ENCODE assay signal across 11 mouse cellular contexts in the genomic region with DNA sequence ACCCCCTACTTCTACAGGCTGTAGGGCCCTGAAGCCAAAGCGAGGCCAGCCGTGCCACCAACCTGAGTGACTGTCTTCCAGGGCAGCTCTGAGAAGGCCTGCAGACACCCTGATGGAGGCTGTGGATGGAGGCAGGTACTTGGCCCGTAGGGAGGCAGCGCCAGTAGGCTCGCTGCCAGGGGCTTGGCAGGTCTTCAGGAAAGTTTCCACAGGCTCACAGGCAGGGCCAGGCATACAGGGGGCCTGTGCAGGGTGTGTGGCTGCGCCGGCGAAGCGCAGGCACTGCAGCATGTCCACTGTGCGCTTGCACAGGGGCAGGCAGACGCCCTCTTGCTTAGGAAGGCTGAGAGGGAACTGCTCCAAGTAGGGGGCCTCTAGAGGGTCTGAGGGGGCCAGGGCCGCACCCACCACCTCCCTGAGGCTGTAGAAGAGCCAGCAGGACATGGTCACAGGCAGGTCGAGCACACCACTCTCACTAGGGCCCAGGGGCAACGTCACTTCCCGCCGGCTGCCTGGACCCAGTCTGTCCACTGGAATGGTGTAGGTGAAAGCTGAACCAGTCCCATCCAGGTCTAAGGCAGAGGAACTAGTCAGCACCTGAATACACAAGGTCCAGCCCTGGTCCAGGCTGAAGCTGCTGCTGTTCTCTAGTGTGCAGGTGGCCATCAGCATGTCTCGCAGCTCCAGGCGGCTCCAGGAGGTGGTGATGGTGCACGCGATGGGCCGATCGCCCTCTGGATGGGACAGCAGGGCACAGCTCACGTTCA. TPM values are rescaled to one million over a fixed set of nuclear protein-coding genes. Genes with fewer than 3 reads are reported as not detected.
DNase-seq lines count a peak whose midpoint lies in the region; ATAC-seq and TF ChIP-seq lines count a peak whose summit lies in the region.
"Had no signal": no experiment of that assay in that cellular context is flagged by ENCODE, and none has a peak within 500 bp of the region (broad histone marks: within the 10 kb centered on the region; RNA-seq: fewer than 3 reads in every experiment).

No protein-coding gene starts in this region.

- no peak for DNase-seq in hindbrain, embryonic 10.5 days (ENCODE audit: low spot score)
- peak; percentile 42 for DNase-seq in NIH3T3 (ENCODE audit: low read depth)
- peak; percentile 84 to 85 for DNase-seq in heart, adult 2 months
- DNase-seq in kidney, postnatal 10 days: peak; percentile 52
- DNase-seq in spleen, postnatal 4 days (ENCODE audit: low spot score in 2 of 2): no peak

- no peak overlapping the region for H3K27ac ChIP-seq in hindbrain, embryonic 13.5 days
- H3K27ac ChIP-seq in hindbrain, embryonic 10.5 days: no peak overlapping the region
- H3K27ac ChIP-seq in heart, adult 2 months: no peak overlapping the region; the same call in 1 of the 2 replicates
- no peak overlapping the region for H3K27ac ChIP-seq in liver, embryonic 12.5 days
- H3K27ac ChIP-seq: embryonic facial prominence, embryonic 15.5 days; hindbrain, embryonic 15.5 days; limb, embryonic 12.5 days had no signal

- intact Hi-C loops in heart, adult 2 months (cut with DNase I): no loop called here

- no peak overlapping the region for H3K4me3 ChIP-seq in hindbrain, embryonic 13.5 days
- no peak overlapping the region for H3K4me3 ChIP-seq in hindbrain, embryonic 10.5 days
- H3K4me3 ChIP-seq in heart, adult 2 months: no peak overlapping the region
- no peak overlapping the region for H3K4me3 ChIP-seq in liver, embryonic 12.5 days
- H3K4me3 ChIP-seq: embryonic facial prominence, embryonic 15.5 days; hindbrain, embryonic 15.5 days; limb, embryonic 12.5 days had no signal

- H3K79me2 ChIP-seq in heart, adult 2 months (replicated peaks; ENCODE audit: control insufficient read depth, insufficient read depth, low read length): no peaks in the 10 kb centered on the region

- H3K4me1 ChIP-seq in hindbrain, embryonic 13.5 days (replicated peaks): peaks cover 37% of the 10 kb centered on the region
- H3K4me1 ChIP-seq in hindbrain, embryonic 10.5 days (replicated peaks): peaks cover 32% of the 10 kb centered on the region
- H3K4me1 ChIP-seq in heart, adult 2 months (ENCODE audit: control insufficient read depth, insufficient read depth, low read length): peaks cover 12% of the 10 kb centered on the region
- peaks cover 21% of the 10 kb centered on the region for H3K4me1 ChIP-seq in liver, embryonic 12.5 days

- TF ChIP-seq CTCF in heart, adult 2 months (IDR thresholded peaks at IDR 0.05): 0 out of 2 replicates have a peak, but pooled peaks have one; percentile 7

- WGBS in hindbrain, embryonic 13.5 days: 93% methylated on average over 23 of the region's 23 CpGs
- 93% methylated on average over 23 of the region's 23 CpGs for WGBS in hindbrain, embryonic 10.5 days
- WGBS in heart, adult 2 months: 66% methylated on average over 23 of the region's 23 CpGs
- 82% methylated on average over 23 of the region's 23 CpGs for WGBS in liver, embryonic 12.5 days (ENCODE audit: insufficient replicate concordance)

- H3K9ac ChIP-seq in hindbrain, embryonic 13.5 days: peak overlapping the region; percentile 8; the same call in 1 of the 2 replicates
- H3K9ac ChIP-seq in heart, adult 2 months (ENCODE audit: low read depth, low read length): no peak overlapping the region
- no peak overlapping the region for H3K9ac ChIP-seq in liver, embryonic 12.5 days
- H3K9ac ChIP-seq: embryonic facial prominence, embryonic 15.5 days; hindbrain, embryonic 15.5 days; limb, embryonic 12.5 days had no signal

- TF ChIP-seq POLR2A in heart, adult 2 months (IDR thresholded peaks at IDR 0.05; ENCODE audit: insufficient read depth, low read depth, low read length): no peak

- no peaks in the 10 kb centered on the region for H3K27me3 ChIP-seq in hindbrain, embryonic 13.5 days
- H3K27me3 ChIP-seq in hindbrain, embryonic 10.5 days (ENCODE audit: insufficient read depth, poor library complexity, severe bottlenecking): no peaks in the 10 kb centered on the region
- H3K27me3 ChIP-seq in heart, adult 2 months (ENCODE audit: control insufficient read depth, insufficient read depth, low read length): no peaks in the 10 kb centered on the region
- H3K27me3 ChIP-seq in liver, embryonic 12.5 days (replicated peaks): no peaks in the 10 kb centered on the region
- H3K27me3 ChIP-seq: embryonic facial prominence, embryonic 15.5 days; hindbrain, embryonic 15.5 days; limb, embryonic 12.5 days had no signal

- no peak overlapping the region for H3K4me2 ChIP-seq in hindbrain, embryonic 13.5 days
- no peak overlapping the region for H3K4me2 ChIP-seq in liver, embryonic 12.5 days
- H3K4me2 ChIP-seq: embryonic facial prominence, embryonic 15.5 days; hindbrain, embryonic 15.5 days; limb, embryonic 12.5 days had no signal

- H3K9me3 ChIP-seq in hindbrain, embryonic 13.5 days: no peaks in the 10 kb centered on the region
- no peaks in the 10 kb centered on the region for H3K9me3 ChIP-seq in hindbrain, embryonic 10.5 days
- H3K9me3 ChIP-seq in liver, embryonic 12.5 days (replicated peaks): no peaks in the 10 kb centered on the region
- H3K9me3 ChIP-seq: embryonic facial prominence, embryonic 15.5 days; hindbrain, embryonic 15.5 days; limb, embryonic 12.5 days had no signal

- peaks cover 82% of the 10 kb centered on the region for H3K36me3 ChIP-seq in hindbrain, embryonic 13.5 days
- peaks cover 83% of the 10 kb centered on the region for H3K36me3 ChIP-seq in hindbrain, embryonic 10.5 days
- no peaks in the 10 kb centered on the region for H3K36me3 ChIP-seq in heart, adult 2 months (ENCODE audit: control insufficient read depth, insufficient read depth, low read length)
- peaks cover 65% of the 10 kb centered on the region for H3K36me3 ChIP-seq in liver, embryonic 12.5 days

- no peak for TF ChIP-seq EP300 in heart, adult 2 months (IDR thresholded peaks at IDR 0.05; ENCODE audit: insufficient read depth, low read depth, low read length)

- ATAC-seq in hindbrain, embryonic 13.5 days (ENCODE audit: low FRiP score): no peak
- no peak for ATAC-seq in cerebellum, adult (ENCODE audit: insufficient number of reproducible peaks, low FRiP score, low TSS enrichment)
- no peak for ATAC-seq in liver, embryonic 12.5 days

RNA-seq across cellular contexts. Expression of a gene that starts 4.6 kb away (rescaled TPM):
- 74.6 and 82.4 TPM in 2 replicates for polyA plus RNA-seq in hindbrain, embryonic 13.5 days (2015; fragmentation: Nextera tagmentation; extraction: Ambion mirVana)
- polyA plus RNA-seq in hindbrain, embryonic 10.5 days (2016; fragmentation: Nextera tagmentation; extraction: Ambion mirVana): 38.0 and 45.9 TPM in 2 replicates
- total RNA-seq in heart, adult 2 months (2021): 10 to 100 TPM; 13.0 to 13.4 TPM
- 25.8 and 27.3 TPM in 2 replicates for polyA plus RNA-seq in heart, adult 2 months (2012; rRNA removed)
- polyA plus RNA-seq in liver, embryonic 12.5 days (2016; fragmentation: Nextera tagmentation; extraction: Ambion mirVana): 12.8 and 13.1 TPM in 2 replicates

RNA-seq across cellular contexts. Expression of a gene that starts 12.7 kb away (rescaled TPM):
- polyA plus RNA-seq in hindbrain, embryonic 13.5 days (2015; fragmentation: Nextera tagmentation; extraction: Ambion mirVana): 1.6 and 2.6 TPM in 2 replicates
- 0.50 and 0.77 TPM in 2 replicates for polyA plus RNA-seq in hindbrain, embryonic 10.5 days (2016; fragmentation: Nextera tagmentation; extraction: Ambion mirVana)
- not detected for total RNA-seq in heart, adult 2 months (2021)
- 0.15 and 0.21 TPM in 2 replicates for polyA plus RNA-seq in heart, adult 2 months (2012; rRNA removed)
- polyA plus RNA-seq in liver, embryonic 12.5 days (2016; fragmentation: Nextera tagmentation; extraction: Ambion mirVana): 0.16 and 0.18 TPM in 2 replicates

RNA-seq across cellular contexts. Expression of a gene that starts 25.7 kb away (rescaled TPM):
- polyA plus RNA-seq in hindbrain, embryonic 13.5 days (2015; fragmentation: Nextera tagmentation; extraction: Ambion mirVana): 4,110 and 4,339 TPM in 2 replicates
- polyA plus RNA-seq in hindbrain, embryonic 10.5 days (2016; fragmentation: Nextera tagmentation; extraction: Ambion mirVana): 3,119 and 3,536 TPM in 2 replicates
- total RNA-seq in heart, adult 2 months (2021): 100 to 1,000 TPM; 222 to 321 TPM
- polyA plus RNA-seq in heart, adult 2 months (2012; rRNA removed): 510 and 694 TPM in 2 replicates
- polyA plus RNA-seq in liver, embryonic 12.5 days (2016; fragmentation: Nextera tagmentation; extraction: Ambion mirVana): 952 and 1,008 TPM in 2 replicates

Comparison
In these comparisons a context has a peak if more than half of its experiments do, and no peak if none do; other contexts are left out.
1. DNase-seq: peak in NIH3T3 (single experiment), heart, adult 2 months (2 of 2) and kidney, postnatal 10 days (single experiment); none in hindbrain, embryonic 10.5 days (single experiment) and spleen, postnatal 4 days (0 of 2).